Mouse (Mus musculus) neural tube, embryonic 11.5 days (tissue): ENCODE measurements around the gene Nav1. TPM values are rescaled to one million over a fixed set of nuclear protein-coding genes. Genes with fewer than 3 reads are reported as not detected.
A peak's percentile ranks its signal among the peaks of the same experiment; 100 is the strongest.

Experiments used
- ATAC-seq: fragments of 200-750 bp; cut with Nextera tagmentation; 2 replicates; pipeline ENCODE4 v1.8.0; 2017; ENCODE audit warnings: moderate number of reproducible peaks, mild to moderate bottlenecking, moderate TSS enrichment, moderate library complexity; ENCODE audit not compliant: insufficient read depth, low FRiP score, low TSS enrichment
- DNase-seq: peaks from one replicate; pipeline ENCODE4 v3.0.0-alpha.2; 2015; ENCODE audit warnings: low spot score
- H3K27ac ChIP-seq: fragments of 300-500 bp; sonication (generic); 2 replicates; pipeline ENCODE4 v1.5.1; 2014; ENCODE audit warnings: low read depth, mild to moderate bottlenecking, low read length
- H3K27me3 ChIP-seq: fragments of 300-500 bp; sonication (generic); 2 replicates; pipeline ENCODE4 v1.6.1; 2014; ENCODE audit warnings: mild to moderate bottlenecking, low read length, mixed read lengths; ENCODE audit not compliant: control insufficient read depth, insufficient read depth
- H3K36me3 ChIP-seq: fragments of 300-500 bp; sonication (generic); 2 replicates; pipeline ENCODE4 v1.6.1; 2014; ENCODE audit warnings: mild to moderate bottlenecking, low read length, moderate library complexity, mixed read lengths; ENCODE audit not compliant: control insufficient read depth, insufficient read depth
- H3K4me1 ChIP-seq: fragments of 300-500 bp; sonication (generic); 2 replicates; pipeline ENCODE4 v1.6.1; 2014; ENCODE audit warnings: low read length, mixed read lengths; ENCODE audit not compliant: control insufficient read depth, insufficient read depth
- H3K4me2 ChIP-seq: fragments of 300-500 bp; sonication (generic); 2 replicates; pipeline ENCODE4 v1.6.1; 2014; ENCODE audit warnings: low read depth, mild to moderate bottlenecking, moderate library complexity
- H3K4me3 ChIP-seq: fragments of 300-500 bp; sonication (generic); 2 replicates; pipeline ENCODE4 v1.5.1; 2014; ENCODE audit warnings: low read depth, low read length
- H3K9ac ChIP-seq: fragments of 300-500 bp; sonication (generic); 2 replicates; pipeline ENCODE4 v1.6.1; 2014; ENCODE audit warnings: mild to moderate bottlenecking, low read length
- H3K9me3 ChIP-seq: fragments of 300-500 bp; sonication (generic); 2 replicates; pipeline ENCODE4 v1.6.1; 2016; ENCODE audit warnings: low read length; ENCODE audit not compliant: control insufficient read depth
- WGBS: fragments of 180-500 bp; shearing (Covaris S2); extraction: QIAGEN DNeasy Blood & Tissue Kit; methylation state at CpG from one replicate; pipeline ENCODE4 v1.1.7; 2014; 5-methylcytosine and 5-hydroxymethylcytosine counted together
- polyA plus RNA-seq: library from polyadenylated mRNA; unstranded; fragments of >200 nt; fragmentation: Nextera tagmentation; extraction: Ambion mirVana; gene quantifications from 2 replicates; pipeline ENCODE4 v1.2.1, GENCODE M21; 2014

Gene Nav1
- polyA plus RNA-seq, 1 experiment from 2014 or later, result 18.1 TPM

GRCm38 (mm10) chr1:135516511-135517305 is 90.4 kb downstream of the Nav1 start:
- H3K27ac ChIP-seq, result no peak overlapping the region
- no peak overlapping the region for H3K4me3 ChIP-seq
- H3K4me1 ChIP-seq, result peaks cover 4% of the 10 kb centered on the region
- H3K9me3 ChIP-seq, result no peaks in the 10 kb centered on the region
- no peaks in the 10 kb centered on the region for H3K27me3 ChIP-seq
- no peak overlapping the region for H3K4me2 ChIP-seq
- ATAC-seq, result no peak
- H3K36me3 ChIP-seq, result no peaks in the 10 kb centered on the region
- H3K9ac ChIP-seq, result no peak overlapping the region
- 54% methylated on average over 10 of the region's 10 CpGs for WGBS
- DNase-seq, result no peak

DNA sequence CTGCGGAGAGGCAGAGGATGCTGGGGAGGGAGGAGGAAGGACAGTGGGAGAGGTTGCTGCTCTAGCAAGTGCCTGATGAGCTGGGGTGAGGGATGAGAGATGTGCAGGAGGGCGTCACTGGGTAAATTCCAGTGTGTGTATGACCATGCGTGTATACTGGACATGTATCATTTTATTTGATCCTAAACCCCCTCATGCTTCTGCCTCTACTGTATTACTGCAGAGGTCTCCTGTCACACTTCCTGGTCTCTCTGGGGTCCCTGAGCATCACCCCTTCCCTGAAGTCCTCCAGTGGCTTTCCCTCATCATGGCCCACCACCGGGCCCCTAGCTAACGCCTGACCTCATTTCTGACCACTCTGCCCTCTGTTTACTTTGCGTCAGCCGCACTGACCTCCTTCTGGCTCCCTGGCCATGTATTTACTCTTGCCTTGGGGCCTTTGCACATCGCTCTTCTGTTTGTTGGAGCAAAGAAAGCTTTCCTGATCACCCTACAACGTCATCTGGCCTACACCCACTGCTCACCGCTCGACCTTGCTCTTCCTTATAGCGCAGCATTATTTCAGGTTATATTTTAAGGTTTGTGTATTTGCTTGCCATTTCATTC is 91.4 kb downstream of the Nav1 start:
- H3K4me1 ChIP-seq, result peaks cover 7% of the 10 kb centered on the region
- no peak overlapping the region for H3K27ac ChIP-seq
- DNase-seq, result no peak
- WGBS, result 44% methylated on average over 12 of the region's 12 CpGs
- H3K27me3 ChIP-seq, result no peaks in the 10 kb centered on the region
- H3K4me2 ChIP-seq, result no peak overlapping the region
- H3K9ac ChIP-seq, result no peak overlapping the region
- H3K9me3 ChIP-seq, result no peaks in the 10 kb centered on the region
- no peak for ATAC-seq
- no peaks in the 10 kb centered on the region for H3K36me3 ChIP-seq
- no peak overlapping the region for H3K4me3 ChIP-seq

GRCm38 (mm10) chr1:135514913-135515632 is 92.0 kb downstream of the Nav1 start:
- Histone ChIP-seq H3K9ac (no peak overlapping the region), H3K9me3 (no peaks in the 10 kb centered on the region), H3K27me3 (no peaks in the 10 kb centered on the region), H3K4me2 (no peak overlapping the region), H3K36me3 (no peaks in the 10 kb centered on the region), H3K4me3 (no peak overlapping the region), H3K27ac (no peak overlapping the region), H3K4me1 (peaks cover 11% of the 10 kb centered on the region)
- DNase-seq (no peak), ATAC-seq (no peak)
- WGBS, result 54% methylated on average over 9 of the region's 9 CpGs

DNA sequence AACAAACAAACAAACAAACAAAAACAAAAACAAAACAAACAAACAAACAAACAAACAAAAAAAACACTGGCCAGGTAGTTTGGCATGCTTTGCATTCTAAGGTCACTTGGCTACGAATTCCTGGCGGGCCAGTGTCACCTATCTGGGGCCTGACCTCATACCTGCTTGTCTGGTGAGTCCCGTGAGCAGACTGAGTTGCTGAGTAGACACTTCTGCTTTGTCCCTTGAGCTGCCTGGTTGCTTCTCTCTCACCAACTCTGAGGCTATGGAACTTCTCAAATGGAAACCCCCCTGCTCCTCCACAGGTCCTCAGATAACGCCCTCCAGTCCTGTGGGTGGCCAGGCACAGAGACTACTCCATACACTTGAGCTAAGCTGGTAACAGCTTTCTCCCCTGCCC is 93.0 kb downstream of the Nav1 start:
- DNase-seq, result no peak
- H3K27me3 ChIP-seq, result peaks cover 2% of the 10 kb centered on the region; the same call in 1 of the 2 replicates

DNA sequence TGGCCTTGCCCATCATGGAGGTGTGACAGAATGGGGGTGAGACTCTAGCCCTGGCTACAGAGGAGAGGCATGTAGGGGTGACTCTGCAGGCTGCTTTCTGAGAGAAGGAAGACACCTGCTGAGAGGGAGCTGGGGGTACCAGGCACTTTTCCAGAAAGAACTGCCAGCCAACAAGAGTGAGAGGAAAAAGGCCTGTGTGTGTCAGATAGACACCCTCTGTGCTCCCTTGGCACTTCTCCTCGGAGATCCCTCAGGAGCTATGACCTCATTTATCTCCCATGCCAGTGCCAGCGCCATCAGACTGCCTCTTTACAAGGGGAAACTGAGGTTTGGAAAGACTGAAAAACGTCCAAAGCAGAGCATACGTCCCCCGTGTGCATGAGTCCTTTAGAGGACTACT is 93.6 kb downstream of the Nav1 start:
- no peak for DNase-seq
- Histone ChIP-seq H3K27ac (no peak overlapping the region), H3K9me3 (no peaks in the 10 kb centered on the region), H3K4me1 (peaks cover 15% of the 10 kb centered on the region), H3K9ac (no peak overlapping the region), H3K27me3 (peaks cover 2% of the 10 kb centered on the region; the same call in 1 of the 2 replicates), H3K4me3 (no peak overlapping the region), H3K36me3 (no peaks in the 10 kb centered on the region), H3K4me2 (no peak overlapping the region)
- 28% methylated on average over 5 of the region's 5 CpGs for WGBS
- ATAC-seq, result no peak

More for the DNA sequence above, 93.0 kb downstream of the Nav1 start:
- no peak for ATAC-seq
- Histone ChIP-seq H3K4me2 (no peak overlapping the region), H3K9ac (no peak overlapping the region), H3K27ac (no peak overlapping the region), H3K36me3 (no peaks in the 10 kb centered on the region), H3K4me1 (peaks cover 14% of the 10 kb centered on the region), H3K9me3 (no peaks in the 10 kb centered on the region), H3K4me3 (no peak overlapping the region)
- 78% methylated on average over 4 of the region's 4 CpGs for WGBS

- peak; percentile 72 for ATAC-seq
- Histone ChIP-seq H3K4me3 (peak overlapping the region; percentile 42), H3K4me2 (peak overlapping the region; percentile 83), H3K4me1 (peaks cover 15% of the 10 kb centered on the region; the same call in 1 of the 2 replicates), H3K27ac (no peak overlapping the region), H3K36me3 (no peaks in the 10 kb centered on the region), H3K9me3 (no peaks in the 10 kb centered on the region), H3K27me3 (peaks cover 2% of the 10 kb centered on the region; the same call in 1 of the 2 replicates), H3K9ac (peak overlapping the region; percentile 64)
- 2% methylated on average over 30 of the region's 30 CpGs for WGBS
- peak; percentile 77 for DNase-seq
Measured at GRCm38 (mm10) chr1:135510346-135510977, 96.6 kb downstream of the Nav1 start.

DNA sequence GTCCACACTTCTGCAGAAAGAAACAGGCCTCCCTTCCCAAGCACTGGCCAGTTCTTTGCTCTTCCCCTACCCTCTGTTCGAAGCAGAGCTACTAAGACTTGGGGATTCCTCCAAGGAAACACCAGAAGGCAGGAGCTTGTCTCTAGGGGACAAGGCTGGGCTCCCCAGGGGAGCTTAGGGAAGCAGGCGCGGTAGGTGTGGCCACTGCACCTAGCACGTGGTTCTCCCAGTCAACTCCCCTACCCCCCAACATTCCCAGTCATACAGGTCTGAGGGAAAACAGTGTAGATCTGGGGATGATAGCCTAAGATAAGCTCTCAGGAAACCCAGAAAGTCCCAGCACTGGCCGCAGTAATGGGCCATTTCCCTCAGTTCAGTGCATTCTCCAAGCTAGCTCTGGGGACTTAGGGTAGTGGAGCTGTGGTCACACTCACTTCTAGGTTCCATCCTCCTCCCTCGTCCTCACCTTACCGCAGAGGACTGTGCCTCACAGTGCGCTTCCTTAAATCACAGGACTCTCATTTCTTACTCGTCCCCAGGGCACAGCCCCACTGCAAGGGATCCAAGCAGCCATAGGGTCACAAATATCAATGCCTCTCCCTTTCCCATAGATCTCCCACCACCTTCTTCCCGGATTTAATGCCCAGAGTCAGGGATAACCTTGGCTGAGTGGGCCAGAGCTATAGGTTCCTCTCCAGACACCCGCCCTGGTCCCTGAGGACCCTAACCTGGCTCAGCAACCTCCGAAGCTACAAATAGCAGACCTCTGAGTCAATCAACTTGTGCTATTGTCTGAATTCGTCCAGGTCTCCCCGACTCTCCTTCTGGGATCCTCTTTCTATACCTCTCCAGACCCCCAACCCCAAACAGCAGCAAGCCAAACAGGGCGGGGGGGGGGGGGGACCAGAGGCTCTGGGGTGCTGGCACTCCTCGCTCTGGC is 97.7 kb downstream of the Nav1 start:
- H3K9ac ChIP-seq, result peak overlapping the region; percentile 64
- H3K4me3 ChIP-seq, result peak overlapping the region; percentile 42
- no peak overlapping the region for H3K27ac ChIP-seq
- H3K27me3 ChIP-seq, result peaks cover 2% of the 10 kb centered on the region; the same call in 1 of the 2 replicates
- ATAC-seq, result no peak; the same call in 1 of the 2 replicates
- DNase-seq, result no peak
- no peaks in the 10 kb centered on the region for H3K36me3 ChIP-seq
- H3K4me1 ChIP-seq, result peaks cover 15% of the 10 kb centered on the region; the same call in 1 of the 2 replicates
- 5% methylated on average over 15 of the region's 16 CpGs for WGBS
- no peaks in the 10 kb centered on the region for H3K9me3 ChIP-seq
- peak overlapping the region; percentile 83 for H3K4me2 ChIP-seq

DNA sequence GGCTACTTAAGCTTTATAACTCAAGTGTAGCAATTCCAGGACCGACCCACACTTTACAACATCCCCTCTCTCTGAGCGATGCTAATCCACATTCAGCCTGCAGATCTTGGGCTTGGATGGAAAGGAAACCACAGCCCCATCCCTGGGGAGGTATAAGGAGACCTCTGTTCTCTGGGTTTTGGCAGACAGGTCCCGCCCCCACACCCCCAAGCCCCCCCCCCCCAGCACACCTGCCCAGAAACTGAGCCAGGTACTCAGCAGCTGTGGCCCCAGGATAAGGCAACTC is 98.8 kb downstream of the Nav1 start:
- no peak overlapping the region for H3K4me3 ChIP-seq
- ATAC-seq, result no peak
- no peak overlapping the region for H3K27ac ChIP-seq
- 22% methylated on average over 3 of the region's 3 CpGs for WGBS
- no peaks in the 10 kb centered on the region for H3K36me3 ChIP-seq
- H3K4me2 ChIP-seq, result no peak overlapping the region
- peaks cover 2% of the 10 kb centered on the region; the same call in 1 of the 2 replicates for H3K27me3 ChIP-seq
- H3K9me3 ChIP-seq, result no peaks in the 10 kb centered on the region
- H3K4me1 ChIP-seq, result peaks cover 14% of the 10 kb centered on the region; the same call in 1 of the 2 replicates
- no peak for DNase-seq
- no peak overlapping the region for H3K9ac ChIP-seq
